Mouse (Mus musculus) liver, adult 2 months (tissue): ENCODE results near the gene Uhrf1.
A peak's percentile ranks its signal among the peaks of the same experiment; 100 is the strongest.

ENCODE experiments used
- CTCF ChIP-seq: fragments of 200-500 bp; IDR thresholded peaks from 2 replicates; pipeline ENCODE4 v1.5.1; 2011; ENCODE audit warnings: low read depth, low read length, control low read depth
- POLR2A ChIP-seq: fragments of 200-500 bp; IDR thresholded peaks from 2 replicates; pipeline ENCODE4 v1.6.1; 2011; ENCODE audit warnings: low read length, control low read depth; ENCODE audit not compliant: insufficient read depth; ENCODE audit errors: extremely low read depth

DNA sequence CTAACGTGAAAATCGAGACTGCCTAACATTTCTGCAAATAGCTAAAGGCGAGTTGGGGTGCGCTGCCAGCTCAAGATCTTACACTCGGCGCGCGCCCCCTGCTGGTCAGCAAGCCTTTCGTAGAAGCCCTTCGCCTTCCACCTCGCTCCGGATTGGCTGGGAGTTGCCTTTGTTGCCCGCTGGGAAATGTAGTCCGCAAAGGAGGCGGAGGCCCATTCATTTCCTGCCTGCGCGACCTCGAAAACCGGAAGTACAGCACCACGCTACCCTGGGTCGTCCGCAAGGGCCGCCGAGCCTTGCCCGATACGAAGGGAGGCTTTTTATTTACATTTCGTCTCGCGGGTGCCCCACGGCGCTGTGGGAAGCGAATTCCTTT lies 47.3 kb upstream of the Uhrf1 start:
- TF ChIP-seq CTCF (peak; percentile 92), POLR2A (peak; percentile 57; the same call in 1 of the 2 replicates)
